In genomic region chr13:32129970-32130369, GRCm38 (mm10) we compare ENCODE assay signal across 28 mouse cellular contexts.
"Had no signal": no experiment of that assay in that cellular context is flagged by ENCODE, and none has a peak within 500 bp of the region (broad histone marks: within the 10 kb centered on the region; RNA-seq: fewer than 3 reads in every experiment).

No protein-coding gene starts in this region.

- ATAC-seq: forebrain, embryonic 13.5 days; forebrain, embryonic 14.5 days; forebrain, embryonic 15.5 days; forebrain, embryonic 16.5 days; forebrain, postnatal 0 days had no signal

- H3K36me3 ChIP-seq: embryonic facial prominence, embryonic 10.5 days; embryonic facial prominence, embryonic 12.5 days; embryonic facial prominence, embryonic 13.5 days; embryonic facial prominence, embryonic 15.5 days; forebrain, embryonic 10.5 days; forebrain, embryonic 12.5 days; forebrain, embryonic 15.5 days had no signal

- DNase-seq: cerebellum, adult 2 months; cerebellum, adult 8-10 months; cerebellum, adult 9-10 months; cerebellum, adult 9-11 months; cerebellum, postnatal 10 days; cerebellum, postnatal 14 days; cerebellum, postnatal 25 days; cerebellum, postnatal 36 days; embryo, embryonic 11 days; forebrain, postnatal 0 days; gastrocnemius, adult 2 months; gastrocnemius, postnatal 10 days; gastrocnemius, postnatal 14 days; gastrocnemius, postnatal 25 days; gastrocnemius, postnatal 36 days; heart, adult 11 months; heart, adult 18-20 months had no signal

- H3K27me3 ChIP-seq: embryonic facial prominence, embryonic 12.5 days; embryonic facial prominence, embryonic 13.5 days; embryonic facial prominence, embryonic 15.5 days; forebrain, embryonic 12.5 days; forebrain, embryonic 13.5 days; forebrain, embryonic 15.5 days had no signal

- H3K27ac ChIP-seq: embryonic facial prominence, embryonic 10.5 days; embryonic facial prominence, embryonic 12.5 days; embryonic facial prominence, embryonic 13.5 days; embryonic facial prominence, embryonic 15.5 days; forebrain, embryonic 10.5 days; forebrain, embryonic 12.5 days; forebrain, embryonic 13.5 days; forebrain, embryonic 15.5 days; gastrocnemius, adult 2 months had no signal

- H3K4me2 ChIP-seq: embryonic facial prominence, embryonic 12.5 days; embryonic facial prominence, embryonic 13.5 days; embryonic facial prominence, embryonic 15.5 days; forebrain, embryonic 12.5 days; forebrain, embryonic 13.5 days; forebrain, embryonic 15.5 days had no signal

- H3K9ac ChIP-seq: embryonic facial prominence, embryonic 12.5 days; embryonic facial prominence, embryonic 13.5 days; embryonic facial prominence, embryonic 15.5 days; forebrain, embryonic 12.5 days; forebrain, embryonic 13.5 days; forebrain, embryonic 15.5 days; forebrain, postnatal 0 days had no signal

- H3K4me1 ChIP-seq: embryonic facial prominence, embryonic 10.5 days; embryonic facial prominence, embryonic 12.5 days; embryonic facial prominence, embryonic 13.5 days; embryonic facial prominence, embryonic 15.5 days; forebrain, embryonic 10.5 days; forebrain, embryonic 12.5 days; forebrain, embryonic 13.5 days; forebrain, embryonic 15.5 days had no signal

- H3K9me3 ChIP-seq: embryonic facial prominence, embryonic 10.5 days; embryonic facial prominence, embryonic 12.5 days; embryonic facial prominence, embryonic 13.5 days; embryonic facial prominence, embryonic 15.5 days; forebrain, embryonic 10.5 days; forebrain, embryonic 12.5 days; forebrain, embryonic 13.5 days; forebrain, embryonic 15.5 days had no signal

- H3K4me3 ChIP-seq: embryonic facial prominence, embryonic 10.5 days; embryonic facial prominence, embryonic 12.5 days; embryonic facial prominence, embryonic 13.5 days; embryonic facial prominence, embryonic 15.5 days; erythroblast, embryonic 14.5 days; forebrain, embryonic 10.5 days; forebrain, embryonic 12.5 days; forebrain, embryonic 13.5 days; forebrain, embryonic 15.5 days; gastrocnemius, adult 2 months had no signal
